Mouse (Mus musculus): ENCODE measurements around the gene Vps9d1.

GRCm38 (mm10) chr8:123280302-123281094 lies 26.4 kb upstream of the Vps9d1 start:
- no peak for TF ChIP-seq CTCF (IDR thresholded peaks at IDR 0.05; ENCODE audit: extremely low read depth, insufficient read depth, insufficient read length, insufficient replicate concordance)
- no peak for TF ChIP-seq POLR2A (IDR thresholded peaks at IDR 0.05; ENCODE audit: low read depth, low read length)

Data from spleen, adult 2 months (tissue).